Mouse (Mus musculus): ENCODE data around the gene Klc1. TPM values are rescaled to one million over a fixed set of nuclear protein-coding genes. Genes with fewer than 3 reads are reported as not detected.
A peak's percentile ranks its signal among the peaks of the same experiment; 100 is the strongest.

Gene Klc1
- total and polyA plus RNA-seq, 2 experiments from 2014 or later, result 90.9 to 129 TPM

GRCm38 (mm10) chr12:111725338-111726121 is 33.1 kb upstream of the Klc1 start:
- H3K36me3 ChIP-seq (replicated peaks; ENCODE audit: control insufficient read depth, insufficient read depth, low read length), result peaks cover 22% of the 10 kb centered on the region; the same call in 1 of the 2 replicates
- H3K4me1 ChIP-seq (ENCODE audit: control insufficient read depth, insufficient read depth), result no peaks in the 10 kb centered on the region
- H3K9me3 ChIP-seq (replicated peaks; ENCODE audit: control insufficient read depth, low read length), result no peaks in the 10 kb centered on the region
- peak overlapping the region; percentile 72 for H3K27ac ChIP-seq (ENCODE audit: low read depth)
- no peak for TF ChIP-seq EP300 (IDR thresholded peaks at IDR 0.05; ENCODE audit: low read depth)
- TF ChIP-seq CTCF (IDR thresholded peaks at IDR 0.05; ENCODE audit: low read depth), result no peak
- no peak overlapping the region for H3K4me3 ChIP-seq (ENCODE audit: low read depth, low read length)
- H3K4me2 ChIP-seq (ENCODE audit: low read depth, low read length), result peak overlapping the region; percentile 17; the same call in 1 of the 2 replicates
- H3K27me3 ChIP-seq (ENCODE audit: control insufficient read depth, insufficient read depth, low read length), result no peaks in the 10 kb centered on the region
- H3K9ac ChIP-seq (replicated peaks; ENCODE audit: low read depth, low read length), result no peak overlapping the region
- no peak for DNase-seq (ENCODE audit: low spot score)
- ATAC-seq (ENCODE audit: insufficient read depth, low read depth), result peak; percentile 10; the same call in 1 of the 2 replicates
- 63% methylated on average over 12 of the region's 12 CpGs for WGBS

- Histone ChIP-seq H3K4me3 (ENCODE audit: low read depth, low read length) (no peak overlapping the region), H3K9ac (replicated peaks; ENCODE audit: low read depth, low read length) (no peak overlapping the region), H3K9me3 (replicated peaks; ENCODE audit: control insufficient read depth, low read length) (no peaks in the 10 kb centered on the region), H3K36me3 (replicated peaks; ENCODE audit: control insufficient read depth, insufficient read depth, low read length) (peaks cover 22% of the 10 kb centered on the region; the same call in 1 of the 2 replicates), H3K4me2 (ENCODE audit: low read depth, low read length) (peak overlapping the region; percentile 17; the same call in 1 of the 2 replicates), H3K27ac (ENCODE audit: low read depth) (peak overlapping the region; percentile 72), H3K27me3 (ENCODE audit: control insufficient read depth, insufficient read depth, low read length) (no peaks in the 10 kb centered on the region), H3K4me1 (ENCODE audit: control insufficient read depth, insufficient read depth) (no peaks in the 10 kb centered on the region)
- peak; percentile 52 for ATAC-seq (ENCODE audit: insufficient read depth, low read depth)
- peak; percentile 70 for DNase-seq (ENCODE audit: low spot score)
- WGBS, result 52% methylated on average over 4 of the region's 4 CpGs
- TF ChIP-seq EP300 (IDR thresholded peaks at IDR 0.05; ENCODE audit: low read depth), result no peak
These were observed 32.6 kb upstream of the Klc1 start for GRCm38 (mm10) chr12:111726122-111726463.

GRCm38 (mm10) chr12:111727956-111728355 is 30.7 kb upstream of the Klc1 start:
- Histone ChIP-seq H3K4me2 (ENCODE audit: low read depth, low read length) (no peak overlapping the region), H3K36me3 (replicated peaks; ENCODE audit: control insufficient read depth, insufficient read depth, low read length) (peaks cover 25% of the 10 kb centered on the region; the same call in 1 of the 2 replicates), H3K9me3 (replicated peaks; ENCODE audit: control insufficient read depth, low read length) (no peaks in the 10 kb centered on the region), H3K4me1 (ENCODE audit: control insufficient read depth, insufficient read depth) (0 out of 2 replicates have a peak, but pooled peaks cover 5% of the 10 kb centered on the region), H3K27ac (ENCODE audit: low read depth) (no peak overlapping the region), H3K9ac (replicated peaks; ENCODE audit: low read depth, low read length) (no peak overlapping the region), H3K4me3 (ENCODE audit: low read depth, low read length) (no peak overlapping the region), H3K27me3 (ENCODE audit: control insufficient read depth, insufficient read depth, low read length) (no peaks in the 10 kb centered on the region)
- 67% methylated on average over 1 of the region's 1 CpGs for WGBS
- ATAC-seq (ENCODE audit: insufficient read depth, low read depth) (no peak), DNase-seq (ENCODE audit: low spot score) (no peak)
- TF ChIP-seq EP300 (IDR thresholded peaks at IDR 0.05; ENCODE audit: low read depth) (no peak), CTCF (IDR thresholded peaks at IDR 0.05; ENCODE audit: low read depth) (no peak)

GRCm38 (mm10) chr12:111731822-111732807 is 26.5 kb upstream of the Klc1 start:
- peak; percentile 88 for DNase-seq (ENCODE audit: low spot score)
- H3K4me2 ChIP-seq (ENCODE audit: low read depth, low read length), result no peak overlapping the region; the same call in 1 of the 2 replicates
- WGBS, result 29% methylated on average over 30 of the region's 30 CpGs
- no peak overlapping the region for H3K9ac ChIP-seq (replicated peaks; ENCODE audit: low read depth, low read length)
- H3K36me3 ChIP-seq (replicated peaks; ENCODE audit: control insufficient read depth, insufficient read depth, low read length), result peaks cover 16% of the 10 kb centered on the region; the same call in 1 of the 2 replicates
- peak; percentile 94 for ATAC-seq (ENCODE audit: insufficient read depth, low read depth)
- peaks cover 5% of the 10 kb centered on the region; the same call in 1 of the 2 replicates for H3K4me1 ChIP-seq (ENCODE audit: control insufficient read depth, insufficient read depth)
- no peaks in the 10 kb centered on the region for H3K27me3 ChIP-seq (ENCODE audit: control insufficient read depth, insufficient read depth, low read length)
- no peak overlapping the region for H3K27ac ChIP-seq (ENCODE audit: low read depth)
- H3K9me3 ChIP-seq (replicated peaks; ENCODE audit: control insufficient read depth, low read length), result no peaks in the 10 kb centered on the region
- no peak overlapping the region for H3K4me3 ChIP-seq (ENCODE audit: low read depth, low read length)
- TF ChIP-seq CTCF (IDR thresholded peaks at IDR 0.05; ENCODE audit: low read depth) (peak; percentile 99), EP300 (IDR thresholded peaks at IDR 0.05; ENCODE audit: low read depth) (no peak)

GRCm38 (mm10) chr12:111732921-111733320 is 25.7 kb upstream of the Klc1 start:
- TF ChIP-seq CTCF (IDR thresholded peaks at IDR 0.05; ENCODE audit: low read depth) (no peak), EP300 (IDR thresholded peaks at IDR 0.05; ENCODE audit: low read depth) (no peak)
- Histone ChIP-seq H3K4me1 (ENCODE audit: control insufficient read depth, insufficient read depth) (peaks cover 5% of the 10 kb centered on the region; the same call in 1 of the 2 replicates), H3K9me3 (replicated peaks; ENCODE audit: control insufficient read depth, low read length) (no peaks in the 10 kb centered on the region), H3K4me3 (ENCODE audit: low read depth, low read length) (no peak overlapping the region), H3K4me2 (ENCODE audit: low read depth, low read length) (no peak overlapping the region; the same call in 1 of the 2 replicates), H3K9ac (replicated peaks; ENCODE audit: low read depth, low read length) (no peak overlapping the region), H3K27ac (ENCODE audit: low read depth) (no peak overlapping the region; the same call in 1 of the 2 replicates), H3K27me3 (ENCODE audit: control insufficient read depth, insufficient read depth, low read length) (no peaks in the 10 kb centered on the region), H3K36me3 (replicated peaks; ENCODE audit: control insufficient read depth, insufficient read depth, low read length) (peaks cover 16% of the 10 kb centered on the region; the same call in 1 of the 2 replicates)
- 66% methylated on average over 5 of the region's 5 CpGs for WGBS
- DNase-seq (ENCODE audit: low spot score) (no peak), ATAC-seq (ENCODE audit: insufficient read depth, low read depth) (no peak)

Data from heart, postnatal 0 days (tissue).